Mouse (Mus musculus) lung, adult 2 months (tissue): ENCODE results near the gene Cryba1.

ENCODE experiments used
- CTCF ChIP-seq: fragments of 200-500 bp; IDR thresholded peaks from 2 replicates; pipeline ENCODE4 v1.5.1; 2011; ENCODE audit warnings: mild to moderate bottlenecking, low read length, control low read depth; ENCODE audit not compliant: insufficient read depth
- POLR2A ChIP-seq: fragments of 200-500 bp; IDR thresholded peaks from 2 replicates; pipeline ENCODE4 v1.6.1; 2011; ENCODE audit warnings: low read depth, mild to moderate bottlenecking, control low read depth, low read length, borderline replicate concordance; ENCODE audit errors: extremely low read depth

GRCm38 (mm10) chr11:77725183-77725582, at the start of gene Cryba1:
- TF ChIP-seq CTCF (no peak), POLR2A (no peak)
